Mouse (Mus musculus) intestine, embryonic 16.5 days (tissue): ENCODE measurements at regions not wholly inside any gene's neighbourhood (a gene's known extent, or its start where the extent isn't known, plus 50 kb on each side); places are given as distances from the start of the nearest gene placed in this dataset.

Source experiments
- ATAC-seq: fragments of 200-750 bp; cut with Nextera tagmentation; 2 replicates; pipeline ENCODE4 v1.8.0; 2017; ENCODE audit warnings: moderate TSS enrichment, moderate library complexity
- H3K27ac ChIP-seq: fragments of 300-500 bp; sonication (generic); 2 replicates; pipeline ENCODE4 v1.5.1; 2014; ENCODE audit warnings: mild to moderate bottlenecking, low read length
- H3K27me3 ChIP-seq: fragments of 300-500 bp; sonication (generic); replicated peaks from 2 replicates; pipeline ENCODE4 v1.6.1; 2014; ENCODE audit warnings: low read length, control low read depth, mixed read lengths; ENCODE audit not compliant: control insufficient read depth, insufficient read depth
- H3K36me3 ChIP-seq: fragments of 300-500 bp; sonication (generic); 2 replicates; pipeline ENCODE4 v1.6.1; 2014; ENCODE audit warnings: low read length, control low read depth; ENCODE audit not compliant: control insufficient read depth, insufficient read depth
- H3K4me1 ChIP-seq: fragments of 300-500 bp; sonication (generic); 2 replicates; pipeline ENCODE4 v1.6.1; 2014; ENCODE audit warnings: low read length, control low read depth, mixed read lengths; ENCODE audit not compliant: control insufficient read depth, insufficient read depth
- H3K4me2 ChIP-seq: fragments of 300-500 bp; sonication (generic); 2 replicates; pipeline ENCODE4 v1.6.1; 2014; ENCODE audit warnings: low read depth, low read length, control low read depth
- H3K4me3 ChIP-seq: fragments of 300-500 bp; sonication (generic); 2 replicates; pipeline ENCODE4 v1.5.1; 2014; ENCODE audit warnings: mild to moderate bottlenecking, low read length
- H3K9ac ChIP-seq: fragments of 300-500 bp; sonication (generic); 2 replicates; pipeline ENCODE4 v1.6.1; 2014; ENCODE audit warnings: low read depth, low read length
- H3K9me3 ChIP-seq: fragments of 300-500 bp; sonication (generic); 2 replicates; pipeline ENCODE4 v1.6.1; 2016; ENCODE audit warnings: low read length, control low read depth; ENCODE audit not compliant: control insufficient read depth
- WGBS: fragments of 180-500 bp; shearing (Covaris S2); extraction: QIAGEN DNeasy Blood & Tissue Kit; methylation state at CpG from one replicate; pipeline ENCODE4 v1.1.7; 2014; 5-methylcytosine and 5-hydroxymethylcytosine counted together

DNA sequence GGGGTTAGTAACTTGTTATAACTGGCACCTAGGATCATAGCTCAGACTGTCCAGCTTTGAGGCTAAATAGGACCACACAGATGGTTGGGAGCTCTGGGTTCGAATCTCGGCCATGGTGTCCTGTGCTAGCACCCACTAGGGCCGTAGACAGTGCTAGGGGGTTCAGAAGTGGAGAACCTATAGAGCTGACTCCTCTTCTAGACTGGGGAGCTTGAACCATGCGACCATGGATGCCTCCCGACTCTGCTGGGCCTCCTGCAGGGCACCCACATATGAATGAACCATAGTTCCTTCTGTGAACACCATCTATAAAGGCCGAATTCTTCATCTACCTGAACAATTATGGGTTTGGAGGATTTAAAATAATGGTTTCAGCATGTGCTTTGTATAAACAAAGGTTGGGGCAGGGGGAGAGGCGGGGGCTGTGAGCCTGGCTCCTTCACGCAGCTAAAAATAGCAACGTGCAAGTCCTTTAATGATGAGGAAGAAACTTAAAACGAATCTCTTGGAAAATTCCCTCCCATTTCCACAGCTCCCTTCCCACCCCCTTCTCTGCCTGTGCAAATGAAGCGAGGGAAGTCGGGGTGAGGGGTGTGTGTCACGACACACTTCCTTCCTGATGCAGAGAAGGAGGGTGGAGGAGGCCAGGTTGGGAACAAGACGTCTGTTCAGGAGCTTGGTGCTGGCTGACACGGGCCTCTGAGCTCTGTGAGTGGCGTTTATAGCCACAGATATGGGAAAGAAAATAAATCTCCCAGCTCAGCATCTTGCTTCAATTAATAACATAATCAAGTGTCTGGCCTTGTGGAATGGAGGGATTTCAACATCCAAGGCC, 71.6 kb downstream of the Syf2 start:
- no peak overlapping the region for H3K4me3 ChIP-seq
- WGBS = 47% methylated on average over 16 of the region's 16 CpGs
- H3K36me3 ChIP-seq = no peaks in the 10 kb centered on the region
- no peaks in the 10 kb centered on the region for H3K27me3 ChIP-seq
- 0 out of 2 replicates have a peak overlapping the region, but pooled peaks have one; percentile 2 for H3K4me2 ChIP-seq
- peak overlapping the region; percentile 54 for H3K27ac ChIP-seq
- peaks cover 6% of the 10 kb centered on the region; the same call in 1 of the 2 replicates for H3K4me1 ChIP-seq
- H3K9me3 ChIP-seq = no peaks in the 10 kb centered on the region
- ATAC-seq = peak; percentile 46; the same call in 1 of the 2 replicates
- H3K9ac ChIP-seq = peak overlapping the region; percentile 23; the same call in 1 of the 2 replicates

DNA sequence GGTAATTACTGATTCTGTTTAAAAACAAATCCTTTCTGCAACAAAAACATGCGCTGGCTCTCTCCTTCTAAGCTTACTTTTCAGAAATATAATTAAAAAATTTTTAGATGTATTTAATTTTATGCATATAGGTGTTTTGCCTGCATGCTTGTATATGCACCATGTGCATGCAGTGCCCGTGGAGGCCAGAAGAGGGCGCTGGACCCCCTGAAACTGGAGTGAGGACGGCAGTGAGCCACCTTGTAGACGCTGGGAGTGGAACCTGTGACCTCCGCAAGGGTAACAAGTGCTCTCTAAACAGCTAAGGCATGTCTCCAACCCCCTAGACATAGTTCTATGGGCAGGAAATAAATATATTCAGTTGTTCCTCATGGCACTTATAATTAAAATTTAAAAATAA, 80.7 kb downstream of the Syf2 start:
- H3K27me3 ChIP-seq = no peaks in the 10 kb centered on the region
- ATAC-seq = no peak
- H3K4me1 ChIP-seq = no peaks in the 10 kb centered on the region
- no peak overlapping the region for H3K9ac ChIP-seq
- H3K27ac ChIP-seq = no peak overlapping the region
- H3K4me2 ChIP-seq = no peak overlapping the region
- WGBS = 74% methylated on average over 6 of the region's 6 CpGs
- no peaks in the 10 kb centered on the region; the same call in 1 of the 2 replicates for H3K9me3 ChIP-seq
- no peaks in the 10 kb centered on the region for H3K36me3 ChIP-seq
- no peak overlapping the region for H3K4me3 ChIP-seq

DNA sequence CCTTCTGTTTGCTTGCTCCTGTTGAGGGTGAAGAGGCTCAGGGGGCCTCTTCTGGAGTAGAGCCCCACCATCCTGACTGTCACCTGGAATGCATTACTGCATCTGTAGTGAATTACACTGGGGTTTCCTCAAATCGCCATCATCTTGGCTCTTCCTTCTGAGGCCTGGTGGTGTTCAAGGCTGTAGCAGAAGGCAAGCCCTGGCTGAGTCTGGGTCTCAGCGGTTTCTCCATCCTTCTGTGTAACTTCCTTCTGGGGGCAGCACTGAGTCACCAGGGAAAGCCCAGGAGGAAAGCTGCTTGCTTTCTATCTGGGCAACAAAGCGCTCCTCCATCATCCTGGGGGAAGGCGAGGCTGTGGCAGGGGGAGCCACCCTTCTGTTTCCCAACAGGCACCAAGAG, 82.2 kb downstream of the Syf2 start:
- Histone ChIP-seq H3K4me1 (no peaks in the 10 kb centered on the region), H3K36me3 (no peaks in the 10 kb centered on the region), H3K27me3 (no peaks in the 10 kb centered on the region), H3K9me3 (no peaks in the 10 kb centered on the region; the same call in 1 of the 2 replicates), H3K9ac (no peak overlapping the region), H3K27ac (no peak overlapping the region), H3K4me3 (no peak overlapping the region), H3K4me2 (no peak overlapping the region)
- ATAC-seq = no peak
- WGBS = 80% methylated on average over 4 of the region's 4 CpGs

DNA sequence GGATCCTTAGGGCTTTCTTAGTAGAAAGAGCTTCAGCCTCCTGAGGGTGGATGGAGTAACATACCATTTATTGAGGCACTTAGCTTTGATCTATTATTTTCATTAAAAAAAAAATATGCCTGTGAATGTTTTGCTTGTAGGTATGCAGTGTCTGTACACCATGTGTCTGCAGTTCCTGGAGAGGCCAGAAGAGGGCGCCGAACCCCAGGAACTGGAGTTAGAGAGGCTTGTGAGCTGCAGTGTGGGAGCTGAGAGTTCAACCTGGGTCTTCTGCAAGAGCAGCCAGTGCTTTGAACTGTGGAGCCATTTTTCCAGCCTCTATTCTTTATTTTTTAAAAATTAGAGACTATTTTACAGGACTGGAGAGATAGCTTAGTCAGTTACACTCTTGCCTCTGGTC, 83.2 kb downstream of the Syf2 start:
- WGBS = 63% methylated on average over 2 of the region's 2 CpGs
- H3K4me2 ChIP-seq = no peak overlapping the region
- H3K9me3 ChIP-seq = no peaks in the 10 kb centered on the region; the same call in 1 of the 2 replicates
- no peaks in the 10 kb centered on the region for H3K4me1 ChIP-seq
- H3K27me3 ChIP-seq = no peaks in the 10 kb centered on the region
- ATAC-seq = no peak
- H3K9ac ChIP-seq = no peak overlapping the region
- no peak overlapping the region for H3K27ac ChIP-seq
- no peak overlapping the region for H3K4me3 ChIP-seq
- no peaks in the 10 kb centered on the region for H3K36me3 ChIP-seq

DNA sequence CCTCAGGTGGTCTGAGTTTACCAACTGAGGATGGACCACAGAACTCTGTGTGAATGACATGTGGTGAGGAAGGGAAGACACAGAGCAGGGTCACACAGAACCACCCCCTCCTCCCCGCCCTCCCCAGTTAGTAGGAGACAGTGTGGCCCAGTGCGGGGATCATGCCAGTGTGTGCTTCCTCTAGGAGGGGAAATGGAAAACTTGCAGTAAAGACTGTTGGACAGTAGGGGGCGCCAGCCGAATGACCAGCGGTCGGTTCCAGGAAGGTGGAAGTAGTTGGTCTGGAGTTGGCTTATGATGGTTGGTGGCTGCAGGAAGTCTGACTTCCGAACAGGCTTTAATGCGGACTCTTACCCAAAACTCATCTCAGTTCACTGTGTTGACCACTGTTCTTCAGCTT, 87.3 kb downstream of the Syf2 start:
- ATAC-seq = no peak
- 21% methylated on average over 8 of the region's 8 CpGs for WGBS
- H3K4me2 ChIP-seq = no peak overlapping the region

DNA sequence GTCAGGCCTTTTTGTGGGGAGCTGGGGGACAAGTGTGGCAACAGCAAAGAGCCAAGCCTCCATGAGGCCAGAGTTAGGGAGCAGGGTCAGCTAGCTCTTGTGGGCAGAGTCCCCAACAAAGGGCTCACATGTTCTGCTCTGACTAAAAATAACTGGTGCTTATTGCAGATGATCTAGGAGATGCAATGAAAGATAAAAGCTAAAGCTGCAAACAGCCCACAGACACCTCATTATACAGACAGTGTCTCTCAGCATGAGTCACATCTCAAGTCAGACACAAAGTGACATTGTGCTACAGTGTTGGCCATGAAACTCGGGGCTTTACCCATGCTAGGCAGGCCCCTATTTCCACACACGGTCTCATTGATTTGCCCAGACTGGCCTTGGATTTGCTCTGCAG, 88.4 kb downstream of the Syf2 start:
- no peaks in the 10 kb centered on the region for H3K4me1 ChIP-seq
- H3K9ac ChIP-seq = no peak overlapping the region
- H3K27me3 ChIP-seq = no peaks in the 10 kb centered on the region
- 61% methylated on average over 2 of the region's 2 CpGs for WGBS
- no peak overlapping the region for H3K4me3 ChIP-seq
- H3K4me2 ChIP-seq = no peak overlapping the region
- H3K9me3 ChIP-seq = no peaks in the 10 kb centered on the region; the same call in 1 of the 2 replicates
- H3K27ac ChIP-seq = no peak overlapping the region
- H3K36me3 ChIP-seq = no peaks in the 10 kb centered on the region
- ATAC-seq = no peak

More for the DNA sequence above, 87.3 kb downstream of the Syf2 start:
- Histone ChIP-seq H3K4me1 (no peaks in the 10 kb centered on the region), H3K36me3 (no peaks in the 10 kb centered on the region), H3K4me3 (no peak overlapping the region), H3K9me3 (no peaks in the 10 kb centered on the region; the same call in 1 of the 2 replicates), H3K27ac (no peak overlapping the region), H3K9ac (no peak overlapping the region), H3K27me3 (no peaks in the 10 kb centered on the region)

DNA sequence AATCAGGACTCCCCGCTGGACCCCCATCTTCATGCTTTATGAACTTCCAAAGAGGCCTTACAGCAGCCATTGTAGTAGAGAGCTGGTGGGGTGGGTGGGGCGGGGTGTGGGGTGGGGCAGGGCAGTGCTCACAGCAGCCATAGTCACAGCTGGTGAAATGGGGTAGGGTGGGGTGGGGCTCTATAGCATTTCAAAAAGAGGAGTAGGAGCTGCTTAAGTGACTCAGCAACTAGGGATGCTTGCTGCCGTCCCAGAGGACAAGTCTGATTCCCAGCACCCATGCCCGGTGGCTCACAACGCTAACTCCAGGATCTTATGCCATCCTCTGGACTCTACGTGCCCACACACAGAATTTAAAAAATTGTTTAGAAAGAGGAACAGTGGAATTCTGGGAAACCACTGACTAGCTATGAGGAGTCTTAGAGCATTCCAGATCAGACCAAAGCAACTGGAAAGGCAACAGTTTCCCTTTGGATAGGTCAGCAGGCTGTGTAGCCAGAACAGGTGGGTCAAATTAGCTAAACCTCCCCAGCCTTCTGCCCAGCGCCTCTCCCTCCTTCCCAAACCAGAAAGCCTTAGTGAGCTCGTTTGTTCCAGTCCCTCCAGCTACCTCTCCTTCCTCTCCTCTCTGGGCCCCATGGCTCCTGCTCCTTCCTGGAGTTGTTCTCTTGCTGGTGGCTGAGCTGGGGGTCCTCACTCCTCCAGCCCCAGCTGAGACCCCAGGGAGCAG, 89.7 kb downstream of the Syf2 start:
- H3K36me3 ChIP-seq = no peaks in the 10 kb centered on the region
- no peaks in the 10 kb centered on the region for H3K4me1 ChIP-seq
- H3K4me2 ChIP-seq = no peak overlapping the region
- H3K4me3 ChIP-seq = no peak overlapping the region
- no peaks in the 10 kb centered on the region for H3K9me3 ChIP-seq
- H3K27ac ChIP-seq = no peak overlapping the region
- ATAC-seq = no peak
- no peak overlapping the region for H3K9ac ChIP-seq
- WGBS = 79% methylated on average over 8 of the region's 8 CpGs
- no peaks in the 10 kb centered on the region for H3K27me3 ChIP-seq

DNA sequence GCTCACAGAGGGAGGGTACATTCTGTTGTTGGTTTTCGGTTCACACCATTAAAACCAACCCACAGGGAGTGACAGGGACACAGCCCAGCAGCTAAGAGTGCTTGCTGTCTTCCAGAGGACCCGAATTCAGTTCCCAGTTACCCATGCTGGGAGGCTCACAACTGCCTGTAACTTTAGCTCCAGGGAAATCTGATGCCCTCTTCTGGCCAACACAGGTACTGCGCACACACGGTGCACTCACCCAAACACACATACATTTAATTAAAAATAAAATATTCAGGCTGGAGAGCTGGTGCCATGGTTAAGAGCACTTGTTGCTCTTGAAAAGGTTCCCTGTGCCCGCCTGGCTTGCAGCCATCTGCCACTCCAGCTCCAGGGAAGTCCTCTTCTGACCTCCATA, 92.5 kb downstream of the Syf2 start:
- no peak overlapping the region for H3K4me2 ChIP-seq
- H3K4me1 ChIP-seq = peaks cover 6% of the 10 kb centered on the region; the same call in 1 of the 2 replicates
- ATAC-seq = no peak
- H3K4me3 ChIP-seq = no peak overlapping the region
- H3K9ac ChIP-seq = no peak overlapping the region
- no peaks in the 10 kb centered on the region for H3K9me3 ChIP-seq
- H3K27me3 ChIP-seq = no peaks in the 10 kb centered on the region
- WGBS = 97% methylated on average over 5 of the region's 5 CpGs
- H3K27ac ChIP-seq = no peak overlapping the region
- no peaks in the 10 kb centered on the region for H3K36me3 ChIP-seq

DNA sequence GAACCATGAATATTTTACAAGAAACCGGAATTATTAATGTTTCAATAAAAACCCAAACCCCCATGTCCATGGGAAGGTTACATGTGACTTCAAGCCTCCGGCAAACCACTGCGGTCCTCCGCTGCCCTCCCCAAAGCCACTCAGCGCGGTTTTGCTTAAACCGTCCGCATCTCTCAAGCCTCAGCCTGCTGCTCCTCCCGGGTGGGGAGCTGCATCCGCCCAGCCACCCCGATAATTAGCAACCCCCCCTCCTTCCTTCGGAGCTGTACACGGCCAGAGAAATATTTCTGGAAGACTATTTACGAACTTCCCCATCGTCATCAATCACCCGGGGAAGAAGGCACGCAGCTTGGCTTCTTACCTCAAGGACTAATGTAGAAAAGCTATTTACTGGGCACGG, 94.7 kb upstream of the Runx3 start:
- H3K27me3 ChIP-seq = no peaks in the 10 kb centered on the region
- H3K9me3 ChIP-seq = no peaks in the 10 kb centered on the region
- H3K36me3 ChIP-seq = no peaks in the 10 kb centered on the region
- no peak overlapping the region for H3K27ac ChIP-seq
- no peak overlapping the region for H3K9ac ChIP-seq
- peak overlapping the region; percentile 0; the same call in 1 of the 2 replicates for H3K4me2 ChIP-seq
- H3K4me1 ChIP-seq = peaks cover 6% of the 10 kb centered on the region; the same call in 1 of the 2 replicates
- no peak for ATAC-seq
- WGBS = 43% methylated on average over 18 of the region's 18 CpGs
- no peak overlapping the region for H3K4me3 ChIP-seq
